Mouse (Mus musculus) limb, embryonic 12.5 days (tissue): Measurements from ENCODE around the gene Kynu. TPM values are rescaled to one million over a fixed set of nuclear protein-coding genes. Genes with fewer than 3 reads are reported as not detected.

ENCODE experiments used
- ATAC-seq: fragments of 200-750 bp; cut with Nextera tagmentation; 2 replicates; pipeline ENCODE4 v1.8.0; 2017; ENCODE audit warnings: low read depth, moderate TSS enrichment; ENCODE audit not compliant: insufficient number of reproducible peaks, insufficient read depth, low FRiP score, low TSS enrichment
- H3K27ac ChIP-seq: fragments of 300-500 bp; sonication (generic); 2 replicates; pipeline ENCODE4 v1.5.1; 2016; ENCODE audit warnings: mild to moderate bottlenecking, moderate library complexity
- H3K27me3 ChIP-seq: fragments of 300-500 bp; sonication (generic); 2 replicates; pipeline ENCODE4 v1.6.1; 2016; ENCODE audit warnings: mild to moderate bottlenecking, moderate library complexity
- H3K36me3 ChIP-seq: fragments of 300-500 bp; sonication (generic); 2 replicates; pipeline ENCODE4 v1.6.1; 2016; ENCODE audit warnings: mild to moderate bottlenecking, moderate library complexity
- H3K4me1 ChIP-seq: fragments of 300-500 bp; sonication (generic); replicated peaks from 2 replicates; pipeline ENCODE4 v1.6.1; 2016
- H3K4me2 ChIP-seq: fragments of 300-500 bp; sonication (generic); 2 replicates; pipeline ENCODE4 v1.6.1; 2016; ENCODE audit warnings: mild to moderate bottlenecking, moderate library complexity
- H3K4me3 ChIP-seq: fragments of 300-500 bp; sonication (generic); replicated peaks from 2 replicates; pipeline ENCODE4 v1.5.1; 2016; ENCODE audit warnings: mild to moderate bottlenecking
- H3K9ac ChIP-seq: fragments of 300-500 bp; sonication (generic); replicated peaks from 2 replicates; pipeline ENCODE4 v1.6.1; 2016; ENCODE audit warnings: mild to moderate bottlenecking, moderate library complexity
- H3K9me3 ChIP-seq: fragments of 300-500 bp; sonication (generic); 2 replicates; pipeline ENCODE4 v1.6.1; 2016; ENCODE audit warnings: mild to moderate bottlenecking, moderate library complexity
- WGBS: fragments of 180-500 bp; shearing (Covaris S2); methylation state at CpG from one replicate; pipeline ENCODE4 v1.1.7; 2016; 5-methylcytosine and 5-hydroxymethylcytosine counted together
- polyA plus RNA-seq: library from polyadenylated mRNA; unstranded; fragments of >200 nt; fragmentation: Nextera tagmentation; extraction: Ambion mirVana; gene quantifications from 2 replicates; pipeline ENCODE4 v1.2.1, GENCODE M21; 2016

The Kynu gene
- polyA plus RNA-seq, 1 experiment from 2014 or later = 0.26 TPM

DNA sequence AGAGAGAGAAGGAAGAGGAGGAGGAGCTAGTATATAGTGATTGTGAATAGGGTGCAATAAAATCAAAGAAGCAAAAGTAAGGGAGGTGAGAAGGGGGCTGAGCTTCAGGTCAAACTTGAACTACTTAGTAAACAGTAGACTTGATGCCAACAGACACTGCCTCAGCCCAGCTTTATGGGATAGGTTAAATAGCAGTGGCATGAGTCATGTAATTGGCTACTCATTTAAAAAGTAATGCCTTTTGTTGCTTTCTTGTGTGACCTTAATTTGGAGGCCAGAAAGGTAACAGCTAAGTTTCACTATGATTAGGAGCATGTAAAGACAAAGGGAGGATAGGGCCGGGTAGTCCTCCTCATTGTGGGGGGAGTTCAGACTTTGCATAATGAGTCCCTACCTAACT lies 13.3 kb downstream of the Kynu start:
- H3K4me1 ChIP-seq = no peaks in the 10 kb centered on the region
- WGBS = 42% methylated on average over 1 of the region's 1 CpGs
- no peak overlapping the region for H3K4me3 ChIP-seq
- ATAC-seq = no peak
- no peak overlapping the region for H3K4me2 ChIP-seq
- H3K27me3 ChIP-seq = no peaks in the 10 kb centered on the region
- H3K9me3 ChIP-seq = no peaks in the 10 kb centered on the region
- no peak overlapping the region for H3K27ac ChIP-seq
- H3K36me3 ChIP-seq = no peaks in the 10 kb centered on the region
- H3K9ac ChIP-seq = no peak overlapping the region

DNA sequence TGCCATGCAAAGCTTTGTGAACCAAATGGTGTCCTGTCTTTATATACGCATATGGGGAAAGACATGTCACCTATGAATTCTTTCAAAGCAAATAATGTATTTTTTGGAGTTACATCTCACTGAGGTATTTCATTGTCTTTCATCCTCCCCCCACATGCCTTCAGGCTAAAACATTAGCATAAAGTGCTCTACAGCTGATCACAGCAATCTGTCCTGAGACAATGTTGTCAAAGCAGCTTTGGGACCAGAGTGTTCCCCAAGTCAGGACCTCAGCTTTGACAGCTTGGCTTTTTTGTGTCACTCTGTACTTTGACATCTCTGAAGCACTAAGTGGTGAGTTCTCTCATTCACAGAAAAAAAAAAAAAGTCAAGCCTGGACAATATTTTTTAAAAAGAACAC lies 18.4 kb downstream of the Kynu start:
- Histone ChIP-seq H3K9me3 (no peaks in the 10 kb centered on the region), H3K27me3 (no peaks in the 10 kb centered on the region), H3K36me3 (no peaks in the 10 kb centered on the region), H3K9ac (no peak overlapping the region), H3K4me3 (no peak overlapping the region), H3K4me1 (no peaks in the 10 kb centered on the region), H3K27ac (no peak overlapping the region), H3K4me2 (no peak overlapping the region)
- WGBS = 96% methylated on average over 1 of the region's 1 CpGs
- ATAC-seq = no peak

DNA sequence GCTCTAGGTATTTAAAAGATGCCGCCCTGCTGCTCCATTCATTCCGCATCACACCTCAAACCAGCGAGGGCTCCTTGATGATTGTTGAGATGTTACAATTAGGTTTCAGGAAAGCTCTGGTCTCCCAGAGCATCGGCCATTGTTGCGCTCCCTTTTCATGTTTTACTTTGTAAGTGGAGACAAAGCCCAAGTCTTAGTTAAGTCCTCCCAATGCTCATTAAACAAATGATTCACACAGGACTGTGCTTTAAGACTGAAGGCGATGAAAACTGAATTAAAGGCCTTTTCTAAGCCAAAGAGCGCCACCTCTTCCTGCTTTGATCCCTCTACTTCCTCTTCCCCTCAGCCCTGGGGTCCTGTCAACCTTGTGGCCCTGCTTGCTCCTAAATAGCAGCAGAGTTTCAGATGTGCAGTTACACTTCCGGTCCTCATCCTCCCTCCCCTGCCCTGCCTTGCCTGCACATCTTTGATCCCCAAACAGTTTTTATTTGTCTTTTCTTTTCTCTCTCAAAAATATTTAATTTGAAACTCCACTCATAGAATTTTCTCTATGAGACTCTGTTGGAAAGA lies 28.2 kb downstream of the Kynu start:
- ATAC-seq = no peak
- Histone ChIP-seq H3K4me3 (no peak overlapping the region), H3K9ac (no peak overlapping the region), H3K9me3 (no peaks in the 10 kb centered on the region), H3K27me3 (no peaks in the 10 kb centered on the region), H3K4me2 (no peak overlapping the region), H3K27ac (no peak overlapping the region), H3K4me1 (no peaks in the 10 kb centered on the region), H3K36me3 (no peaks in the 10 kb centered on the region)
- 45% methylated on average over 8 of the region's 8 CpGs for WGBS

DNA sequence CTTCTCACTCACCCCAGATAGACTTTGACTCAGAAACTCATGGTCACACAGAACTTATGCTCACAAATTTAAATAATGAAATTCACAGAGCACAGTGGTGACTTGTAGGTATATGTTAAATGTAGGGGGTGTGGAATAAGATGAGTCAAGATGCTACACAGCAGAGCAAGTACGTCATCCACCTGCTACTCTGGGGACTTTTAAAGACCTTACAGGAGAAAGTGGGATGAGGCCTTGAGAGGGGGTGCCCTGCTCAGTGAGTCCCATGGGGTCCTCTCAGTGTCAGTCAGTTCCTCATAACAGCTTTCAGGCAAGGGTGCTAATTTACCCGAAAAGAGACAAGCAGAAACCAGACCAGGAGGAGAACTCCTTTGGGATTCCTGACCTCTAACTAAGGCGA lies 30.4 kb downstream of the Kynu start:
- no peak overlapping the region for H3K4me2 ChIP-seq
- H3K9me3 ChIP-seq = no peaks in the 10 kb centered on the region
- no peaks in the 10 kb centered on the region for H3K36me3 ChIP-seq
- no peak overlapping the region for H3K4me3 ChIP-seq
- H3K27ac ChIP-seq = no peak overlapping the region
- no peaks in the 10 kb centered on the region for H3K4me1 ChIP-seq
- H3K27me3 ChIP-seq = no peaks in the 10 kb centered on the region
- no peak overlapping the region for H3K9ac ChIP-seq
- WGBS = 82% methylated on average over 3 of the region's 3 CpGs
- ATAC-seq = no peak

DNA sequence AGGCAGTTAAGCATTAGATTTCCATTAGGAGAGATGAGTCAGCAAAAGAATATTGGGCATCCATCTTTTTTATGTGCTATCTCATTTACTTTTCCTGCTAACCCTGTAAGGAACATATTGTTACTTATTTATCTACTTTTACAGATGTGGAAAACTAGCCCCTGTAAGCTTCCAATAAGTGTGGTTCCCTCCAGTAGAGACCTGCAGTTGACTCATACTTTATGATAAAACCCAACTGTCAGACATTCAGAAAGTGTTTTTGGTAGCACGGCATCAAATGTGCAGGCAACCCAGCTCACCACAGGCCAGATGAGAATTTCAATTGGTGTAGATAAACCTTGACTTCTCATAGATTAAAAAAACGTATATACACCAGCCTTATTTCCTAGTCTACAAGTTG lies 32.7 kb downstream of the Kynu start:
- WGBS = 75% methylated on average over 2 of the region's 2 CpGs
- H3K4me3 ChIP-seq = no peak overlapping the region
- H3K9ac ChIP-seq = no peak overlapping the region
- no peaks in the 10 kb centered on the region for H3K4me1 ChIP-seq
- H3K36me3 ChIP-seq = no peaks in the 10 kb centered on the region
- ATAC-seq = no peak
- H3K27me3 ChIP-seq = no peaks in the 10 kb centered on the region
- H3K27ac ChIP-seq = no peak overlapping the region
- no peaks in the 10 kb centered on the region for H3K9me3 ChIP-seq
- no peak overlapping the region for H3K4me2 ChIP-seq

DNA sequence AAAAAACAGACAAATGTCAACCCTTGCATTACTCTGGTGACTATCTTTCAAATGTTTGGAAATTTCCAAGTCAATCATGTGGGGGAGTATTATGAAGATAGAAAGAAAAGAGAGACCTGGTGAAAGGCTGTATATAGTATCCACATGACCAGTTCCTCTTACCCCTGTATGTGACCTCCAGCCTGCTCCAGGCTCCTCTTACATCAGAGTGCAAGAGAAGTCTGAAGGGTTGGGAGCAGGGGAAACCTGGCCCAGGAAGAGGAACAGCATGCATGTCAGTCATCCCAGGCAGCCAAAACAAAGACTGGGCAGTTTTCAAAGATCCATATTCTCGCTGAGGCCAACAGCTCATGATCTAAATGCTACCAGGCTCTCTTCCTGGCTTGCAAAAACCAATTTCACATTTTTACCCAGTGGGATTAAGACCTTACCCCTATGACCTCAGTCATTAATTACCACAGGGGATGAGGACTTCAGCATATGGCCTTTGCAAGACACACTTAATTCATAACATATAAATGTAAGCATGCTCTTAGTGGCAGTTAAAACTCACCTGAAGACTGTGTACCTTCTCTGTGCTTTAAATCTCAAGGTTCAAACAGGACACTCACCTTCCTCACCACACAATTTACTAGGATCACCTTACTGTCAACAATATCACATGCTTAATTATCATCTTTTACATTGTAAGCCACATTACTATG lies 37.0 kb downstream of the Kynu start:
- Histone ChIP-seq H3K36me3 (no peaks in the 10 kb centered on the region), H3K9me3 (no peaks in the 10 kb centered on the region), H3K4me2 (no peak overlapping the region), H3K27me3 (no peaks in the 10 kb centered on the region), H3K4me3 (no peak overlapping the region), H3K9ac (no peak overlapping the region), H3K4me1 (no peaks in the 10 kb centered on the region), H3K27ac (no peak overlapping the region)
- 68% methylated on average over 1 of the region's 1 CpGs for WGBS
- no peak for ATAC-seq

DNA sequence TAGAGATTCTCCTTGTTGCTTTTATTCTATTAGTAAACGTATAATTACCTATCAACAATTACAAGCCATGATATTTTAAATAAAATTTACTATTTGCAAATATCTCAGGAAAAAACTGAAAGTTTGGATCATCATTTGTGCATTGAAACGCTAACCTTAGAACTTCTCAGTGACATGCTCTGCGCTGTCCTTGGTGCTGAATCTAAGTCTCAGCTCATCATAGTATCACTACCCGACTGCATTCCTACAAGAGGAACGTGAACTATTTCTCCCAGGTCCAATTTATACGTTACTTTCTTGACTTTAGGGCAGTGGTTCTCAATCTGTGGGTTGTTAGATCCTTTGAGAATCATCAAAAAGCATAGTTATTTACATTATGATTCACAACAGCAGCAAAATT lies 58.4 kb downstream of the Kynu start:
- 13% methylated on average over 6 of the region's 6 CpGs for WGBS

DNA sequence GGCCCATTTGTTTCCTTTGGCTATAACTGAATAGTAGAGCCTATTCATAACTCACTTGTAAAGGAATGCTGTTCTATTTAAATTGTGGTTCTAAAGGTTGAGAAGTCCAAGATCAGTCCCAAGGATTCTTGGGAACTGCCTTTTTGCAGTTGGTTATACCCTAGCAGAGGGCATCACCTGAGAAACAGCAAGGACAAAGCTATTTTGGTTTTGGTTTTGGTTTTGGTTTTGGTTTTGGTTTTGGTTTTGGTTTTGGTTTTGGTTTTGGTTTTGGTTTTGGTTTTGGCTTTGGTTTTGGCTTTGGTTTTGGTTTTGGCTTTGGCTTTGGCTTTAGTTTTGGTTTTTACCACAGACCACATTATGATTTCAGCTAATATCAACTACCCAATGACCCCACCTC lies 66.0 kb downstream of the Kynu start:
- ATAC-seq = no peak
- no peaks in the 10 kb centered on the region for H3K9me3 ChIP-seq
- H3K4me3 ChIP-seq = no peak overlapping the region
- no peak overlapping the region for H3K4me2 ChIP-seq
- H3K27ac ChIP-seq = no peak overlapping the region
- no peak overlapping the region for H3K9ac ChIP-seq
- no peaks in the 10 kb centered on the region for H3K4me1 ChIP-seq
- no peaks in the 10 kb centered on the region for H3K27me3 ChIP-seq
- no peaks in the 10 kb centered on the region for H3K36me3 ChIP-seq

More for the DNA sequence above, 58.4 kb downstream of the Kynu start:
- Histone ChIP-seq H3K27me3 (no peaks in the 10 kb centered on the region), H3K27ac (no peak overlapping the region), H3K4me1 (no peaks in the 10 kb centered on the region), H3K36me3 (no peaks in the 10 kb centered on the region), H3K4me3 (no peak overlapping the region), H3K4me2 (no peak overlapping the region), H3K9ac (no peak overlapping the region), H3K9me3 (no peaks in the 10 kb centered on the region)
- ATAC-seq = no peak

DNA sequence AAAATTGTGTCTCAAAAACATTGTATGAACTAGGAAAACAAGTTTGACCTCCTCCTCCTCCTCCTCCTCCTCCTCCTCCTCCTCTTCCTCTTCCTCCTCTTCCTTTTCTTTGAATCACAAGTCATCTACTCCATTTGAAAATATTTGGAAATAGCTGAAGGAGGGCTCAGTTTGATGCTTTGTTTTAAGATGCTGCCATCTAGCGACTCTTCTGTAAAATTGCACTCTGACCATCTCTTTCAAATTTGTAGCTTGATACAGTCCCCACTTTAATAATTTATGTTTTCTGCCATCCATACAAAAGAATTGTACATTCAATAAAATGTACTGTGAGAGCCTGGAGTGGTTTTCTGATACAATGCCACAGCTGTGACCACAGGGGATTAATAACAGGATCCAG lies 67.7 kb downstream of the Kynu start:
- Histone ChIP-seq H3K36me3 (no peaks in the 10 kb centered on the region), H3K9me3 (no peaks in the 10 kb centered on the region), H3K4me2 (no peak overlapping the region), H3K27me3 (no peaks in the 10 kb centered on the region), H3K4me3 (no peak overlapping the region), H3K4me1 (no peaks in the 10 kb centered on the region), H3K9ac (no peak overlapping the region), H3K27ac (no peak overlapping the region)
- no peak for ATAC-seq
- WGBS = 0% methylated on average over 1 of the region's 1 CpGs

DNA sequence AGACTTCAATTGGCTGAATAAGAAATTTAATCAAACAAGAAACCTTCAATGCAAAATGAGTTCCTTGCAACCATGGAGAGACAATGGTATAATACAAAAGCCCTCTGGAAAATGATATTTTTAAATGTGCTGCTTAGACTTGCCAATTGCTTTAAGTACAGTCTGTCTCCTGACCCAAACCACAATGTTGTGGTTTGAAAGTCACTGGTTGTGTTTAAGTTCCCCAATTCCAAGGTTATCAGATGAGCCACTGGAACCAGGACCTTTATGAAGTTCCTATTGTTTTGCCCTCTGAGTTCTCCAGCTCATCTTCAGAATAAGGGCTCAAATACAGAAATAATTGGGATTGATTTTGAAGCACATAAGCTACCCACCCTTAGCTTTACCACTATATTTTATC lies 76.7 kb downstream of the Kynu start:
- Histone ChIP-seq H3K36me3 (no peaks in the 10 kb centered on the region), H3K4me1 (no peaks in the 10 kb centered on the region), H3K27me3 (no peaks in the 10 kb centered on the region), H3K4me3 (no peak overlapping the region), H3K9me3 (no peaks in the 10 kb centered on the region), H3K9ac (no peak overlapping the region), H3K4me2 (no peak overlapping the region), H3K27ac (no peak overlapping the region)
- ATAC-seq = no peak

DNA sequence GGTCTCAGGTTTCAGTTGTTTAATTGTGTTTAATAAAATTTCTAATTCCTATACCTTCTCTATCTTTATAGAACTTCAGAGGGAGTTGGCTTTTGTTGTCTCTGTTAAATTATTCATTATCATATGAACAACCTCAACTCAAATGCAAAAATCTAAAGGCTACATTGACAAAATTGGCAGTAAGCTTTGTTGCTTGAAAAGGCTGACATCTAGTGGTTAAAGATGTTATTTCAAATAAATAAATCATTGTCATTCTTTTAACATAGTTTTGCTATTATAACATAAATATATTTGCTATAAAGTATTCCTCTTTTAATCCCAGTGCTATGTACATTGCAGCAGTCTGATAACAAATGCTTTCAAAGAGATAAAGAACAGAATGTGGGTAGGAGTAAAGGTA lies 81.4 kb downstream of the Kynu start:
- H3K27me3 ChIP-seq = no peaks in the 10 kb centered on the region

DNA sequence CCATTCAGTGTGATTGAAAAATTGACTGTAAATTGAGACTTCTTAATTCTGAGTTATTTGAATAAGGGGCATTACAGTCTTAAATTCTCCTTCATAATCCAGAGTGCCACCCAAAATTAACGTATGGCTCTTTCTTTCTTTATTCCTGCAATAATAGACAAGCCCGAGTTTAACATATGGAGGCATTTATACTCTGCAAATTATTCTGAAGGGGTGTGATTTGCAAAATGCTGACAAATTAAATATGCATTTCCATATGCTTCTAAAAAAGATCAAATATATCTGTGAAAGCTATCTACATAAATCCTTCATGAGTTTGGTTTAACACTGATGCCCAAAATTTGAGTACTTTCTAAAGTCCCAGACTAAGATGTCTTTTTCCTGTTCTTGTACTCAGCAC lies 91.8 kb downstream of the Kynu start:
- Histone ChIP-seq H3K36me3 (no peaks in the 10 kb centered on the region), H3K9me3 (no peaks in the 10 kb centered on the region), H3K4me3 (no peak overlapping the region), H3K27ac (no peak overlapping the region), H3K4me1 (no peaks in the 10 kb centered on the region), H3K27me3 (no peaks in the 10 kb centered on the region), H3K4me2 (no peak overlapping the region), H3K9ac (no peak overlapping the region)
- no peak for ATAC-seq
- WGBS = 71% methylated on average over 2 of the region's 2 CpGs

More for the DNA sequence above, 81.4 kb downstream of the Kynu start:
- no peak overlapping the region for H3K4me3 ChIP-seq
- H3K27ac ChIP-seq = no peak overlapping the region
- no peak overlapping the region for H3K4me2 ChIP-seq
- H3K9me3 ChIP-seq = no peaks in the 10 kb centered on the region
- ATAC-seq = no peak
- no peaks in the 10 kb centered on the region for H3K4me1 ChIP-seq
- H3K36me3 ChIP-seq = no peaks in the 10 kb centered on the region
- H3K9ac ChIP-seq = no peak overlapping the region
